Mouse (Mus musculus) thymus, postnatal 10 days (tissue): Measurements from ENCODE around the gene Msantd3.

Experiments used
- DNase-seq, 2 experiments: peaks; one replicate each; pipeline ENCODE4 v3.0.0; 2021; ENCODE audit warnings: low spot score in 2 of 2

The Msantd3 gene

DNA sequence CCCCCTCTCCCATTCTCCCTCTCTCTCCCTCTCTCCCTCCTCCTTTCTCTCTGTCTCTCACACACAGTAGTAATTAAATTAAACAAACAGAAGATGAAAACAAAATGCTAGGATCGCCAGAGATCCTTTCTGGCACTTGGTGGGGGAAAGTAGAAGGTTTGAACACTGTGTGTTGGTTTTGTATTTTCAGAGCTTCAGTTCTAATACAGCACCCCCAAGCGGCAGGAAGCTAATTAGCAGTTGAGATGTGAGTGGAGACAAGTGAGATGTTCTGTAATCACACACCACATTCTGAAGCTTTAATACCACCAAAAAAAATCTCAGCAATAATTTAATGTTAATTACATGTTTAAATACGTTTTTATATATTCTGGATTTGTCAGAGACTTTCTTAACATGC, 16.0 kb downstream of the Msantd3 start:
- peak in 1 of 2 experiments; percentile 15 for DNase-seq

DNA sequence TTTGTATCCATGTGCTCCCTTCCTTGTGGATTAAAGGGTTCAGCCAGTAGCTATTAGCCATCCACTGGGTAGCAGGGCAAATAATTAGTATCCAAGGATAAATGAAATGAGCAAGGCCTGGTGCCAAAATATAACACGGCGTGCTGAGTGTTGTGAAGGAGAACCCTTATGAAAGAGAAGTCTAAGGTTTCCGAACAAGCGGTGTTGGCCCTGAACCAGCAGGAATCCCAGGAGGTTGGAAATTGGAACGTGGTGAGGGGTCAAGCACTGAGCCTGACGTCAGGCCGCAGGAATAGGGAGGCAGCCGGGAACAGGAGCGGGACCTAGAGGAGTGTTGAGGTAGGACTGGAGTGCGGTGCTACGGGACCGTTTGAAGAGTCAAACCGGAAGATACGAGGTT, 19.9 kb downstream of the Msantd3 start:
- DNase-seq: no peak

DNA sequence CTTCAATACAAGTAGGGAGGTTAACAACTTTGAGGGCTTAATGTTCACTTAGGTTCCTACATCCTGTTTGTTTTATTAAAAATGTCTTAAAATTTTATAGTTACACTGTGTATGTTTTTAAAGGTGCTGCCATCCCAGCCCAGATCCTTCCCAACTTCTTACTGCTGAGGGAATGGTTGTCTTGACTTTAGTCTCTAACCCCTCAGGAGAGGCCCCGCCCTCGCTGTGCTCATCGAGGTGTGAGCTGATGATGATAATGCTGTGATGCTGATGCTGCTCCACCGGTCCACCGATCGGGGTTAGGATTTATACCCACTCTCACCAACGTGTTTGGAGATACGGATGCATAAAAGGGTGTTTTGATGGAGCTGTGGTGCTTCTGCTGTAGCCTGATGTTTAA, 22.1 kb downstream of the Msantd3 start:
- no peak for DNase-seq

DNA sequence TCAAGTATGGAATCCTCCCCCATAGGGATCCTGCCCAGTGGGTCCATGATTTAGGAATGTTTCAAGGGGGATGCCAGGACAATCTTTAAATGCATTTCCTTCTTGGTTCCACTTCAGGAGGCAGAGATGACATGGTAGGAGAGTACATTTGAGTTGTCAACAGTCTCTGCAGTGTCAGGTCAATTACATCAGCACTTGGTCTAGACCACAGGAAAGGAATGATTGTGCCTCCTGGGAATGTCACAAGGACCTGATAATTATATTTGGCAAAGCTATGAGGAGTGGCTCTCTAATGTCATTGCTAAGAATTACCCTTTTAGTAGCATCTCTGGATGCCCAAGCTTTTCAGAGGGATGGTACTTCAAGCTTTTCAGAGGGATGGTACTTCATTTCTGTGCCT, 25.2 kb downstream of the Msantd3 start:
- DNase-seq: no peak

DNA sequence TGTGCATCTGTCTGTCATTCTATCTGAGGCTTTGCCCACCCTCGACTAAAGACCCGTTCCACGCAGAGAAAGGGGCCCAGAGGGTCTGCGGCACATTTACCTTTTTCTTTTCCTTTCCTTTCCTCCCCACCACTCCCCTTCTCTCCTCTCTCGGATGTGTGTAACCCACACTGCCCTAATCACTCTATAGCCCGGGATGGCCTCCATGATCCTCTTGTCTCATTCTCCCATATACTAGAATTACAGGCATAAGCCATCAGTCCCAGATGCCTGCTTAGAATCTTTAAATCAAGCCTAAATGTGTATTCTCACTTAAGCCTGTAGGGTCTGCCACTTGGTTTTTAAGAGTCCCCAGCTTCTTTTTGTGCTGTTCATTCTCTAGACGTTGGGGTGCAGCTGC, 36.6 kb downstream of the Msantd3 start:
- no peak for DNase-seq

GRCm38 (mm10) chr4:48577831-48578230, 38.1 kb downstream of the Msantd3 start:
- no peak for DNase-seq

- DNase-seq: no peak
These were observed 38.7 kb downstream of the Msantd3 start for GRCm38 (mm10) chr4:48578399-48578798.

DNA sequence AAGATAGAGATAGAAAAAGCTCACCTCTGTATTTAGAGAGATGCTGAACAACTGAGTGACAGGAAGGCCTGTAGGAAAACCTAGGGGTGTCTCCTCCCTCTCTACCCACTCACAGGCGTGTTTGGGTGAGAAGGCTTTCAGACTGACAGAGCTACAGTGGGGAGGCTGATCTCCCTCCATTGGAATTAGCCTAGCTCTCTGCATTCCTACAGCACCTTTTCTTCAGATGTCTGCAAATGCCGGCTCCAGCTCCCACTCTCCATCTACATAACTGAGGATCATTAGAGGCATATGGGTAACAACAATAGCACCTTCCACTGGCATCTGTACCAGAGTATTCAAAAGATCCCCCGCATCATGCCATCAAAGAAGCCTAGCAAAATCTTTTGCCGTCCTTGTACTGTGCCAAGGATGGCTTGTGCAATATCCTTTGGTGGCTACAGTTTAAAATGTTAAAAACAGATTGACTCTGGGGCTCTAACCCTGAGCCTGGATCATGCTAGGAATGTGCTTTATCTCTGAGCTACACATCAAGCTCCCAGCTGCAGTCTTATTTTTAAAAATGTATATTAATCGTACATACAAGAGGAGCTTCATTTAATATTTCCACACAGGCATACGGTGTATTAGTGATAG, 39.9 kb downstream of the Msantd3 start:
- DNase-seq: no peak

- no peak for DNase-seq
These were observed 41.5 kb downstream of the Msantd3 start for GRCm38 (mm10) chr4:48581201-48581600.

DNA sequence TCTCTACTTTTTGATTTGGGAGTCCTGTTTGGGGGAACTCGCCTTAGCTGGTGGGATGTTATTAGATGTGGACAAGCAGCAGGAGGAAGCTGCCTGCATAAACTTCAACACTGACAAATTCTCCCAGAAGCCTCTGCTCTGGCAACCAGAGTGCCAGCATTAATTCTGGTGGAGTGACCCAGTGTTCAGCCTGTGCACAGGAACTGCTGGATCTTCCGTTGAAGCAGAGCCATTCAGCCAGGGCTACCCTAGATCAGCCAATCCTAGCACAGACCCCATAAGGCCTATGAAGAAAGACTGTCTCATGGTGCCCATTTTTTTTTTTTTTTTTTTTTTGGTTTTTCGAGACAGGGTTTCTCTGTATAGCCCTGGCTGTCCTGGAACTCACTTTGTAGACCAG, 42.3 kb downstream of the Msantd3 start:
- no peak for DNase-seq

- DNase-seq: no peak
These were observed 43.2 kb downstream of the Msantd3 start for GRCm38 (mm10) chr4:48582941-48583340.

DNA sequence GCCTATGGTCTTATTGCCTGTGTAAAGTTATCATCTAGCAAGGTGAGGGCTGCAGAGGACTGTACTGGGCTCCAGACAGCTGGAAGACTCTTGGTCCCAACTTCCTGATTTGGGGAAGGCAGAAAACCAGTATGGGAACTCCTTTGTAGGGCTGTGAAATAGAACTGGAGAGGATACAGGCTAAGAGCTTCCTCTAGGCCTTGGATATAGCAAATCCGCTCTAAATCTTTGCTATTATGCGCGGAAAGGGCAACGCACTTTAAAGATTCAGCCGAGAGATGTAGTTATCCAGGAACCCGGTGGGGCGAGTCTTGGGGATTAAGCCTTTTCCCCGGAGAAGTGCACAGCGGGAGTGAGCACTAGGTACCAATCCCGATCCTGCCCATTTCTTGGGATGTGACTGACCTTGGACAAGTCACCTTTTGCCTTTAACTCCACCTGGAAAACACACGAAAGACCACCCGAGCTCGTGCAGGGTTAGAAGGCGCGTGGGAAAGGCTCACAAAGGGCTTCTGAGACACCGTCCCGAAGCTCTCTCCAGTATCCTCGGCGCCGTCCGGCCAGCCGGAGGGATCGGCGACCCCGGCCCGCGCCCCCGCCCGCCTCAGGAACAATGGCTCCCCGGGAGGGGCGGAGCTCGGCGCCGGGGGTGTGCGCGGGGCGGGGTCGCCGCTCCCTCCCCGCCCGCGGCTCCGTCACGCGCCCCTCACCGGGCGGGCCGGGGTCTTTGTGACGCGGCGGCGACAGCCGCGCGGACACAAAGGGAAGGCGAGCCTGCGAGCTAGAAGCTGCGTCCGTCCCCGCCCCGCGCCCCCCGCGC, 44.9 kb downstream of the Msantd3 start, which contains the start of gene Tmeff1:
Gene Tmeff1, plus strand, starts transcription at position 754 of the 820 bp plus-strand sequence.
- DNase-seq: no peak

DNA sequence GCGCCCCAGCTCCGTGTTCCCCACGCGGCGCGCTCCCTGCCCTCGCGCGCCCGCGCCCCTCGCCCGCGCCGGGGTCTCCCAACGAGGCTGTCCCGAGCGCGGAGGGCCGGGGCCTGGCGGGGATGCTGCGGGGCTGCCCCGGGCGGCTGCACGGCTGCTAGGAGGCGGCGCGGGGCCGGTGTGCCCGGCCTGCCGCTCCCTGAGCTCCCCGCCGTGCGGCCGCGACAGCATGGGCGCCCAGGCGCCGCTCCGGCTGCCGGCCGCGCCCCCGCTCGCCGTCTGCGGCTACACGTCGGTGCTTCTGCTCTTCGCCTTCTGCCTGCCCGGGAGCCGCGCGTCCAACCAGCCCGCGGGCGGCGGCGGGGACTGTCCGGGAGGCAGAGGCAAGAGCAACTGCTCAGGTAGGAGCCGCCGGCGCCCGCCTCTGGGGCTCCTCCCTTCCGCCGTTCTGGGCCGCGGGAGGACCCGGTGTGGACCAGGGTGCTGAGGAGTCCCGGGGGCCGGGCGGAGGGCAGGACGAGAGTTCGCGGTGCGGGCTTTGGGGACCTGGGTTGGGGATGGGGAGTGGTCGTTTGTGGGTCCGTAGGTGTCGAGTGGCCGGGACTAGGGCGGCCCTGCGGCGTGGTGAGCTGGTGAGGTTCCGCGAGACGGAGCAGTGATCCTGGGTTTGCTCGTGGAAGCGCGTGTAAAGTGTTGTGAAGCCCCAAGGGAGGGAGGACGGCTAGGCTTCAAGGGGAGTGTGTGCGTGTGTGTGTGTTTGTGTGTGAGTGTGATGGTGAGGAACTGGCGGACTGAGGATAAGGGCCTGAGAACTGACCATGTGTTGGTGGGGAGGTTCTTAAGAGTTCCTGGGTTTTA, 45.7 kb downstream of the Msantd3 start:
- peak in 1 of 2 experiments; percentile 5 for DNase-seq

DNA sequence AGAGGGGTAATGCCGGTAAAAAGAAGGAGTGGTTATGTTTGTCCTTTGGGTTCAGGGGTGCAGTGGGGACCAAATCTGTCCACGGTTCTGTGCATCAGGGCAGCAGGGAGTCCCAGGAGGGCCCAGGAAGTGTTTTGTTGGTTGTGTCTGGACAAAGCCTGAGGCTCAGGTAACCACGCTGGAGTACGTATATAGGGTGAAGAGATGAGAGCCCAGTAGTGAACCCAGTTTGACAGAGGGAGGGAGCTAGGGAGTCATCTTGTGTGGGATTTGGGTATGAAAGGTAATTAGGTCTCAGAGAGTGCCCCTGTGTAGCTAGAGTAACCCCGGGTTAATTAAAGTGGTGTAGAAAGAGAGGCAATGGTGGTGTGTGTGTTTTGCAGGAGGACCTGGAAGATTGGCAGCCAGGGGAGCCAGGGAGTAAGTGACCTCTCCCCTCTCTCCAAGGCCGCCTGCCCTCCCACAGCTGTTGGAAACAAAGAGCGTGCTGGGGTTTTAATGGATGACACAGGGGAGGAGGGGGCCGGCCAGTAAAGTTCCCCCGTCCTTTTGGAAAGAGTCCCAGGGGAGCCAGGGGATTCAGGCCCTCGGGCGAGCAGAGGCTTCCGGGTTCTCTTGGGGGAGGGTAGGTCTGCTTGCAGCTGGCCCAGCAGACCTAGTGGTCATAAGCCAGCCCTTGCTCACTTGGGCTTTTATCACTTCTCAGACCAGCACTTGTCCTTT, 46.5 kb downstream of the Msantd3 start:
- no peak for DNase-seq

DNA sequence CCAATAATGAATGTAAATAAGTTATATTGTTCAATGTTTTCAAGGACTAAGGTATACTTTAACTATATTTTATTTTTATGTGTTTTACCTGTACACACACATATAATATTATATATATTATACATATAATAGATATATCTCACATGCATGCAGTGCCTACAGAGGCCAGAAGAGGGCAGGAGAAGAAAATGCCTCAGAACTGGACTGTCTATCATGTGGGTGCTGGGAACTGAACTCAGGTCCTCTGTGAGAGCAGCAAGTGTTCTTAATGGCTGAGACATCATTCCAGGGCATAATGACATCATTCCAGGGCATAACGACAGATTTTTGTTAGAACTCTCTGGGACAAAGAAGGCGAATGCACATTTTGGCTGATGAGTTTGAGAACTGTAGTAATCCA, 47.8 kb downstream of the Msantd3 start:
- no peak for DNase-seq

GRCm38 (mm10) chr4:48588576-48588975, 48.8 kb downstream of the Msantd3 start:
- no peak for DNase-seq

DNA sequence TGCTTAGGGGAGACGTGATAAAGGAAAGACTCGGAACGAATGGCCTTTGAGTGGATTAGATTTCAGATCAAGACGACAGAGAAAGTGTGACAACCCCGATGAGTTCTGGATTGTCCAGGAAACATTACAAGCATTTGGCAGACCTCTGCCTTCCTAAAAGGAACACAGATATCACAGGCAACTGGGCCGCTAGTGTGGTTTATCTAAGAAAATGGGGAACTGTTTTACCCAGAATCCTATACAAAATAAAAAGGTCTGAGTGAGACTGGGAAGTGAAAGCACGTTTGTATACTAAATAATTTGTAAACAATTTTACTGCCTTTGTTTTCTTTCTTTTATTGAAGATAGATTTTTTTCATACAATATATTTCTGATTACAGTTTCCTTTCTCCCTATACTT, 51.1 kb downstream of the Msantd3 start:
- no peak for DNase-seq

GRCm38 (mm10) chr4:48591390-48591789, 51.7 kb downstream of the Msantd3 start:
- DNase-seq: no peak

DNA sequence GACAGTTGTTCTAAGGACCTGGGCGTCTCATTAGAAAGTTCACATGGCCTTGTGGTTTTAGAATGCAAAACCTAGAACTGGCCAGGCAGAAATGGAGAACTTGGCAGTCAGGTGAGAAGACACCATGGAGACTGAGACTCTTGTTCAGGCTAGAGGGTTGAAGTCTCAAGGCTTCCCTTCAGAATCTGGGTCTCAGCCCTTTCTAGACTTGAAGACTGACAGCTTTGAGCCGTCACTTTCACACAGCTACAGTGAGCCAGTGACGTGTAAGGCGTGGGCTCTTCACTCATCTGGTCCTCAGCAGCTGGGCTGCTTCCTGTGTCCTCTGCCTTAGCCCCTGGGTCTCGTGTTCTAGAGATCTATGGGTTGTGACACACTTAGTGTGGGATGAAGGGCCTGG, 52.6 kb downstream of the Msantd3 start:
- no peak for DNase-seq

GRCm38 (mm10) chr4:48592844-48593243, 53.1 kb downstream of the Msantd3 start:
- DNase-seq: no peak

DNA sequence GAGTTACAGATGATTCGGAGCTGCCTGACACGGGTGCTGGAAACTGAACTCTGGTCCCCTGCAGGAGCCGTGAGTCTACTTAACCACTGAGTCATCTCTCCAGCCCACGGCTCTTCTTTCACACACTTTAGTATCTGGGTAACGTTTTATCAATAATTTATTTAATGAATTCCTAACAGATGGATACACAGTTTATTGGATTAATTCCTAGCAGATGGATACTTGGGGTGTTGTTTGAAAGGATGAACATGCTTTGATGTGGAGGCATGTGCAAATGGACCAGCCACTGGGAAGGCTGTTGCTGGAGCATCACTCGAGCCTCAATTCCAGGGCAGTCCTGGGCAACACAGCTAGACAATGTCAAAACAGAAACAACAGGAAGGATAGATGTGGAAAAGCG, 56.4 kb downstream of the Msantd3 start:
- DNase-seq: no peak

DNA sequence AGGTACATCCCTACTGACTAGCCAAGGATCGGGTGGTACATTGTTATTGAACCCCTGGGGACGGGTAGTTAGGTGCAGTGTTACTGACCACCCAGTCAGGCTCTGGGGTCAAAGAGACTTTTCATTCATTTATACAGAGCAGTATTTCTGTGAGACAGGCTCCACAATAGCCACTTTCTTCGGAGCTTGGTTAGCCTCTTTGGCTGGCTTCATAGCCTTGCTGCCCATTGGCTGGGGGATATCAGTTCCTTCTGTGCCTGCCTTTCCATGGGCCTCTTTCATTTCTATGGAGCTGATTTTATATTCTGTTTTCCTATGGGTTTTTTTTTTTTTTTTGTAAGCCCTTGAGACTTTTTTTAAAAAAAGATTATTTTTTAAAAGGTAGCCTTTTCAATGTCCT, 65.9 kb downstream of the Msantd3 start:
- DNase-seq: no peak
